Mouse (Mus musculus) 3T3-L1 (cell line): ENCODE results near the gene Aqr.

ENCODE experiments used
- DNase-seq: peaks from one replicate; pipeline ENCODE4 v3.0.0-alpha.2; 2015; ENCODE audit warnings: low read depth, low spot score

The Aqr gene

GRCm38 (mm10) chr2:114136755-114137154 is 50.1 kb downstream of the Aqr start:
- no peak for DNase-seq

- no peak for DNase-seq
These were observed 51.0 kb downstream of the Aqr start for GRCm38 (mm10) chr2:114135777-114136176.

DNA sequence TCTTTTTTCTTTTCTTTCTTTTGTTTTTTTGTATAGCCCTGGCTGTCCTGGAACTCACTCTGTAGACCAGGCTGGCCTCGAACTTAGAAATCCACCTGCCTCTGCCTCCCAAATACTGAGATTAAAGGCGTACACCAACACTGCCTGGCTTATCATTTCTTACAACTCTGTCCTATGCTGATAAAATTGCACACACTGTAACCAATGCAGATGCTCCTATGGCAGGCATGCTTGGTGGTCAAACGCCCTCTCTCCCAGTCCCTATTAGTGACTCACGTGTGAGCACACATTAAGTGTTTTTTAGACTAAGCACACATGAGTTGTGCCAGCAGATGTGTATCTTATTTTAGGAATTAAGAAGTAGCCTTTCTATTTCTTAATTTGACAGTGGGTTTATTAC is 53.5 kb downstream of the Aqr start:
- DNase-seq, result no peak

DNA sequence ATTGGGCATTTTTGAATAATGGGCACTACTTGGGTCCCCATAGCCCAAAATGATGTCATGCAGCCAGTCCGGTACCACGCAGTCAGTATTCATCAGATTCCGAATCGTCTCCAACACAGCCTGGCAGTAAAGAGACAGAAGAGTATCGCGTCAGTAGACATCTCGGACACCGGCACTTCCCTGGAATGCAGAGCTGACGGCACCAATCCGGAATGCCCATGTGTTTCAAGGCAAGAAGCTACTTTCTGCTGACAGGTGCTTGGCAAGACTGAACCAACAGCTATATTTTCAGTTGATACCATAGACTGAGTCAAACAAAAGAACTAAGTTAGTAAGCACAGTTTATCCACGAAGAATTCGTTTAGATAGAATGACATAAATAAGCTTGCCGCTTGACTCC is 56.2 kb downstream of the Aqr start:
- no peak for DNase-seq

DNA sequence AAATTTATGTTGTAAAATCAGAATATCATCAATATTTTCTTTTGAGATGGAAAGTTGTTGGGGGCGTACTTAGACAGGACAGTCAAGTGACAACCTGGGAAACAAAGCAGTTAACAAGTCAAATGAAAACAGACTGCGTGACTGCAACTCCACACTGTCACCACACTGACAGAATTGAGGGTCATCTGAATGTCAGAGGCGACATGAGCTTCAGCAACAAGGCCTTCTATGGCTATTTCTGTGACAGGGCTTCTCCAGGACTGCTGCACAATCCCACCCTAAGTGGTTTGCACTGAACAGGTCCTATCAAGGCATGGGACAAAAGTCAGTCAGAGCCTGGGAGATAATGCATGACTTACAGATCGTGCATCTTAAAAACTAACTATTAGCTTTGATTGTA is 63.5 kb downstream of the Aqr start:
- no peak for DNase-seq

GRCm38 (mm10) chr2:114119451-114119850 is 67.4 kb downstream of the Aqr start:
- no peak for DNase-seq

GRCm38 (mm10) chr2:114117665-114118064 is 69.2 kb downstream of the Aqr start:
- no peak for DNase-seq

DNA sequence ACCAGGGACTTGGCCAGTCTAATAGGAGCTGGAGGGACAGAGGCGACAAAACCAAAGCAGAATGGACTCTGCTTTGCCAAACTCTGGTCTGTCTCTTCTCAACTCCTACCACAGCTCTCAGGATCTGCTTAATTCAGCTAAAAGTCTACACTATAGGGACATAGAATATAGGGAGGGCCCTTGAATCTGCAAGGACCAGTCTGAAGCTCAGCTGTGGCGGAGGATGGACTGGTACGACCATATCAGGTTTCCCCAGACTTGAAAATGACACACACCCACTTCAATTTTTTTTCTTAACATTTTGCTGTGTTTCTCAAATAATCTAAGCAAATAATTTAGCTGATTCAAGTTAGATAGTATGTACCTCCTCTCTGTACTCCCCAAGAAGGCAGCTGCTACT is 69.6 kb downstream of the Aqr start:
- no peak for DNase-seq

- no peak for DNase-seq
These were observed 71.3 kb downstream of the Aqr start for GRCm38 (mm10) chr2:114115563-114115962.

- DNase-seq, result no peak
These were observed 79.2 kb downstream of the Aqr start for GRCm38 (mm10) chr2:114107288-114108278.

GRCm38 (mm10) chr2:114106383-114106782 is 80.4 kb downstream of the Aqr start:
- DNase-seq, result no peak

DNA sequence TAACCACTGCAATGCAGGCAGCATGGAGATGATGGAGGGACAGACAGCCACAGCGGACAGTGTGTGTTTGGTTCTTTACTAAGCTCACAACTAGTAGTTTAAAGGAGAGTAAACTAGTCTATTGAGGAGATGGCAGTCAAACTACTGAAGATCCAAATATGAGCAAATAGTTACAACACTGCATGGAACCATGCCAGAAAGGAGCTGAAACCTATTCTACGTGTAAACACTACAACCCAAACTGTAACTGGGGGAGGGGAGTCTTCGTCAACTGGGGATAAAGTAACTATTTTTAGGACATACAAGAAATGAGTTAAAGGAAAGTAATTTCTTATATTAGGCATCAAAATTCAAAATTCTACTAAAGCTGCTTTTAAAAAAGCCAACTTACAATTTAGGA is 84.4 kb downstream of the Aqr start:
- no peak for DNase-seq

- no peak for DNase-seq
These were observed 86.0 kb downstream of the Aqr start for GRCm38 (mm10) chr2:114100834-114101233.

DNA sequence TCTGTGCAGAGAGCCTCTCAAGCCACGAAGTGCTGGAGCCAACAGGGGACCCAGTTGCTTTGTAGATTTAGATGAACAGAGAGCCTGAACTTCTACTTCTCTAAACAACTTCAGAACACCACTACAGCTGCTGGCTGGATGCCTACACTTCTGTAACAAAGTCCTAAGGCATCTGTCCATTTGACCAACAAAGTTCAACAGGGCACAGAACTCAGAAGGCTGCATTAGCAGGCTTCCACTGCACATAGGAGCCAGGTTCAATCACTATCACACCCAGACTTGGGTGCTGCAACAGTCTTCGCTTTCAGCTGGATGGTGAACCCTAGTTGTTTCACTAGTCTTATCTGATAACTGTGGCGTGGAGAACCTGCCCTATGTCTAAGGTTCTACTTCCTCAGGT is 87.0 kb downstream of the Aqr start:
- DNase-seq, result no peak

GRCm38 (mm10) chr2:114099109-114099508 is 87.7 kb downstream of the Aqr start:
- DNase-seq, result no peak

DNA sequence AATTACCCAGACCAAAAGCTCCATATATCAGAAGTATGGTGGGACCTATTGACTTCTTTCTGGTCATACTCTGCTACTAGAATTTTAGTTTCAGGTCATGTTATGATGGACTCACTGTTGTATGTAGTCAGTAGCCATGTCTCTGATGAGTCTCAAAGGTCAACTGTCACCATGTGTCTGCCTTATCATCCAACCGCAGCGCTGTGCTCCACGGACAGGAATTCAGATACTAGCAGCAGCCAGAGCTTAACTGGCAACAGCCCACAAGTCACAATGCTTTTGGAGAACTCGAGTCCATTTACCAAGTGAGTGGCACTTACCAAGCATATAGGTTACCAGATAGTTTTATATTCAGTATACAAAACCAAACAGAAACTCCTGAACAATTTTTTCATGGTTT is 89.2 kb downstream of the Aqr start:
- no peak for DNase-seq

GRCm38 (mm10) chr2:114096570-114096969 is 90.3 kb downstream of the Aqr start:
- no peak for DNase-seq

GRCm38 (mm10) chr2:114095348-114095747 is 91.5 kb downstream of the Aqr start:
- DNase-seq, result no peak

GRCm38 (mm10) chr2:114094696-114095095 is 92.1 kb downstream of the Aqr start:
- peak; percentile 85 for DNase-seq

GRCm38 (mm10) chr2:114093577-114093976 is 93.2 kb downstream of the Aqr start:
- DNase-seq, result no peak

GRCm38 (mm10) chr2:114089862-114090261 is 97.0 kb downstream of the Aqr start:
- peak; percentile 6 for DNase-seq

DNA sequence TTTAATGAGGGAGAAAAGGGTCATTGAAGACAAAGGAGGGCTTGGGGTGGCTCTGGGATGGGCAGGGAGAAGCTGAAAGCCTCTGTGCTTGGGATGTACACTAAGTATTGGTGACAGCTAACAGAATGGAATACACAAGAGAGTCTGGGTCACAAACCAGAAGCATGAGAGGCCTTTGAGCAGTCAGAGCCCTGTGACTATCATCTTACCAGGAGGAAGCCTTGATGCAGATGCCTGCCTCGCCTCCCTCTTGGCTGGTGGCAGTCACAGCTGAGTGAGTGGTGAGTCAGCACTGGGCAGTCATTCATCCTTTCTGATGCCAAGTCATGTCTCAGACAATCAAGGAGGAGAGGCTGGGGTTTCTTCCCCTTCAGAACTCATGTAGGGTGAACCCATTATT is 99.6 kb downstream of the Aqr start:
- DNase-seq, result peak; percentile 90

- no peak for DNase-seq
These were observed 114.9 kb downstream of the Aqr start for GRCm38 (mm10) chr2:114071876-114072275.
